Mouse (Mus musculus) urinary bladder, adult 18-20 months (tissue): ENCODE measurements around the gene Zfp961.
A peak's percentile ranks its signal among the peaks of the same experiment; 100 is the strongest.
"Not testable (repeated sequence)": the region's sequence is repeated elsewhere in the genome, so short reads cannot be mapped to it uniquely, and the experiment has no call there.

Experiments
- DNase-seq, 2 experiments: peaks; one replicate each; pipeline ENCODE4 v3.0.0; 2022; ENCODE audit warnings: low spot score in 2 of 2, mixed read lengths in 2 of 2

The Zfp961 gene

DNA sequence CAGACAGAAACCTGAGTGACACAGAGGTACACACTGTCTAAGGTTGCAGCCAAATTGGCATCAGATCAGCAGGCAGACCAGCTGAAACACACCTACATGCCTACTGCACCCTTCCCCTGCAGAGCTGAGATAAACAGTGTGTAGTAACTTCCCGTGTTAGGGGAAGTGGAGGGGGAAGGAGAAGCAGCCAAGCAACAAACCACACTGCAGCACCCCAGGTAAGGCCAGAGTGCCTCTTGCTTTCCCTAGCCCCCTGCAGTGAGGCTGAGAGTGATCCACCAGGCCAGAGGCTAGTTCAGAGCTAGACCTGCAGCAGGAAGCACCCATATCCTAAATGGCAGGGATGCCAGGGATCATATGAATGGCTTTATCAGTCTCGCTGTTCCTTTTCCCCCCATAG, 66.5 kb downstream of the Zfp961 start:
- DNase-seq = not testable (repeated sequence)

DNA sequence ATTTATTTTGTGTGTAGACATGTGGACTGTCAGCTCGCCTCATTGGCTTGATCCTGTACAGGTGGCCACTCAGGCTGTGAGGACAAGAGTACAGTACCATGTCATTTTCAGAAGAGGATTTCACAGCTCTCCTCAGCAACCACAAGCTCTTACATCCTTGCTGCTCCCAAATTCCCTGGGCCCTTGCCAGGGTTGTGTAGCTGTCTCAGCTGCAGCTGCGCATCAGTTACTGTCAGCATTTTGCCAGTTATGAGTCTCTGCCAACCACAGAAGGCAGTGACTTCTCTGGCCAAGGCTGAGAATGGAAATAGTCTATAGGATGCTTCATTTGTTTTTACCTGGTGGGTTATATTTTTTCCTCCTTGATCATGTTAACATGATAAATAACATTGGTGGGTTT, 67.3 kb downstream of the Zfp961 start:
- no peak for DNase-seq

DNA sequence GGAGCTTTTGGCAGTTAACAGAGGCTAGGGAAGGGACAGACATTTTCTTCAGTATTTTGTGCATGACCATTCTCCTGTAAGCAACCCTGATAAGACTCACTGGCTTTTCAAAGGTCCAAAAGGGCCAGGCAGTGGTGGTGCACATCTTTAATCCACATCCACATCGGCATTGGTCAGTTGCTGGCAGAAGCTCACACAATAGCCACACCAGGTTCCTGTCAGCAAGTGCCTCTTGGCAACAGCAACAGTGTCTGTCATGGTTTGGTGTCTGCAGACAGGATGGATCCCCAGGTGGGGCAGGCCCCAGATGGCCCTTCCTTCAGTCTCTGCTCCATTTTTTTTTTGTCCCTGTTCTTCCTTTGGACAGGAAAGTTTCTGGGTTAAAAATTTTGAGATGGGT, 68.2 kb downstream of the Zfp961 start:
- DNase-seq = not testable (repeated sequence)

DNA sequence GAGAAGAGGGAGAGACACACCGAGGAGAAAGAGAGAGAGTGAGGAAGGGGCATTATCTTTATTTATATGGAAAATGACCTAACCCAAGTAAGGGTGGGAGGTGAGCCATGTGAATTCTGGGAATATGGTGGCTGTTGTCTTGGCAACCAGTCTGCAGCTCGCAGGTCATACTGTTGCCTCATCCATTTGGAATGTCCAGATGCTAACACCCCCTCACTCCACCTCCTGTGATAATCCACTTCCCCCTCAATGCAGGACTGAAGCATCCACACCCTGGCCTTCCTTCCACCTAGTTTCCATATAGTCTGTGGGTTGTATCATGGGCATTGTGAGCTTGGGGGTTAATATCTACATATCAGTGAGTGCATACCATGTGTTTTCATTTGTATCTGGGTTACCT, 69.0 kb downstream of the Zfp961 start:
- no peak for DNase-seq

DNA sequence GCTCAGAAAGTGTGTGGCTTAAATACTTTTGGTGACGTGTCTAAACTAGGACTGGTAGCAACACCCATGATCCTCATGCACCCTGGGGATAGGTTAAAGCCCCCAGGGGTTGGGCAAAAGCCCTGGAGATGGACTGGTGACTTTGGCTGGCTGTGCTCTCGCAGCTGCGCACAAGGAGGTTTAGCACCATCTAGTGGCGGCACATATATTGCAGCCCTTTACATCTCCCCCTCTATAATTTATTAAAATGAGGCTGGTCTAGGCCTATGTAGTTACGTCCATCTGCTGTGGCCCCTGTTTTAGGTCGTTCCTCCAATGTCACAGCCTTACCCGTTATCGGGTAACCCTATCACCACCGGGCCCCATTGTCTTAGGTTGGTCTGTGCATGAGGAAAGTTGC, 74.0 kb downstream of the Zfp961 start:
- DNase-seq = not testable (repeated sequence)

DNA sequence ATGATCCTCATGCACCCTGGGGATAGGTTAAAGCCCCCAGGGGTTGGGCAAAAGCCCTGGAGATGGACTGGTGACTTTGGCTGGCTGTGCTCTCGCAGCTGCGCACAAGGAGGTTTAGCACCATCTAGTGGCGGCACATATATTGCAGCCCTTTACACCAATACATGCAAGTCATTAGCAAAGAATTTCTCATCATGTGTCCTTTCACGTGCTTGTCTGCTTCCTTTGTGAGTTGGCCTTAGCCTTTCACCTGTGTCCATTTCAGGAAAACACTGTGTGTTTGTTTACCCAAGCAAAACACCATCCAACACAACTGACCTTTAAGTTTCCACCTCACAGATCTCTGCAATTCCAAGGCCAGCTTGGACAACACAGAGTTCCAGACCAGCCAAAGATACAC, 82.1 kb downstream of the Zfp961 start:
- DNase-seq = peak in 1 of 2 experiments; percentile 30

DNA sequence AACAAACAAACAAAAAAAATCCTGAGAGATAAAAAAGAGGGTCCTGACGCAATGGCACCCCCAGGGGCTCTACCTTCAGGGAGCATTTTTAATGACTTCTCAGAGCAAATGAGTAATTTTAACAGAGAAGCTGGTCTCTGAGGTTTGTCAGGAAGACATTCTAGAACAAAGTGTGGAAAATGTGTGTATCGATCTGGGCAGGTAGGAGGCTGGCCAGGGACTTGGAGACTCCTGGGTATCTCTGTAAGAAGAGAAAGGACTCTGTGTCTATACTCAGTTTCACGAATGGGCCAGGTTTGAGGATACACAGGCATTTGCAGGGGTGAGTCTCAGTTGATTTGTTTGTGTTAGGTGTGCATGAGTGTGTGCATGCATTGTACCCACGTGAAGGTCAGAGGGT, 90.1 kb downstream of the Zfp961 start, which contains the start of gene Olfr372:
Gene Olfr372 (plus strand): TSS at position 301 of the 400 bp plus-strand sequence.
- not testable (repeated sequence) for DNase-seq

DNA sequence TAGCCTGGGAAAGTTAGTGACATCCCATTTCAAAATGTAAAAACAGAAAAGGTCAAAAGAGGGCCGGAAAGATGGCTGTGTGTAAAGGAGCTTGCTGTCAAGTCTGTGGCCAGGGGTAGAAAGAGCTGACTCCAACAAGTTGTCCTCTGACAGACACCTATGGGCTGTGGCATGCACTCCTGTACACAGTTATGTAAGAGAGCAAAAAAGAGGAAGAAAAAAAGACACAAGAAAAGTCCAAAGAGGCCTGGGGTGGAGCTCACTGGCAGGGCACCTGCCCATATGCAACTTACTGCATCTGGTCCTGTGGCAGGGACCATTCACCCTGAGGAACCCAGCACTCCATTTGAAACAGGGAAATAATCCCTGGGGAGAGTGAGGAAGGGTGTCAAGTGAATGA, 91.7 kb downstream of the Zfp961 start:
- DNase-seq = no peak
